Mouse (Mus musculus): Measurements from ENCODE around the gene Sema6b. TPM values are rescaled to one million over a fixed set of nuclear protein-coding genes. Genes with fewer than 3 reads are reported as not detected.
A peak's percentile ranks its signal among the peaks of the same experiment; 100 is the strongest.
"Not testable (repeated sequence)": the region's sequence is repeated elsewhere in the genome, so short reads cannot be mapped to it uniquely, and the experiment has no call there.

Gene Sema6b
- total RNA-seq, 2 experiments from 2014 or later = 13.3 to 14.9 TPM

DNA sequence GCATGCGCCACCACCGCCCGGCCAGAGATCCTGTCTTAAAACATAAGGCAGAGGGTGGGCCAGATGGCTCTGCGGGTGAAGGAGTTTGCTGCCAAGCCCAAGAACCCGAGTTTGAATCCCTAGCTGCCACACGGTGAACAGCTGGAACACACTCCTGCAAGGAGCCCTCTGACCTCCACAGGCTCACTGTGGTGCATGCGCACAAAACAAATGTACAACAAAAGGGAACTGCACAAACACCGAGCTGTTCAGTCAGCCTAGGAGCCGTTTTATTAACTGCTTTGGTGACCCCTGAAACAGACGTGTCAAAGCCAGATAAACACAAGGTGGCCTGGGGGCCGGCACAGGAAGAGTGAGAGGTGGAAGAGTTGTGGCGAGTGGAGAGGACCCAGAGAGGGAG, 20.7 kb downstream of the Sema6b start:
- no peak for DNase-seq

- peak; percentile 93 for DNase-seq
Observed at GRCm38 (mm10) chr17:56117251-56117710, 22.9 kb downstream of the Sema6b start, which contains the start of gene Plin5. Gene Plin5, minus strand, starts transcription at chr17:56117596.

- DNase-seq = peak; percentile 68
Observed at GRCm38 (mm10) chr17:56116193-56116592, 23.9 kb downstream of the Sema6b start.

- no peak for DNase-seq
Observed at GRCm38 (mm10) chr17:56112743-56113142, 27.4 kb downstream of the Sema6b start.

DNA sequence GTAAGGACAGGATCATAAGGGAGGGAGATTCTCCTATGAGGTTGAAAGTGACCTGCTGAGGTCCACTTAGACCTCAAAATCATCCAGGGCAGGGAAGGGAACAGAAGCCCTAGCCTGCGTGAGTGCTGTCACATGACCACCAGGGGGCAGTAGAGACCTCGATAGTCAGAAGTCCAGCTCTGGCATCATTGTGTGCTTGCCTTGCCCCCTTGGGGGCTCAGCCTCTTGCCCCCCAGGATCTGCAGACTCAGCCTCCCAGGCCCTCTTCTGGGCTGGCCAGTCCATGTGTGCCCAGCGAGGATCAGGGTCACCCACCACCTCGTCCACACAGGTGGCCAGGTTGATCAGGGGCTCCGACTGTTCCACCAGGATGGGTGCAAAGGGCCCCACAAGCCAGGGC, 28.3 kb downstream of the Sema6b start:
- DNase-seq = peak; percentile 78

DNA sequence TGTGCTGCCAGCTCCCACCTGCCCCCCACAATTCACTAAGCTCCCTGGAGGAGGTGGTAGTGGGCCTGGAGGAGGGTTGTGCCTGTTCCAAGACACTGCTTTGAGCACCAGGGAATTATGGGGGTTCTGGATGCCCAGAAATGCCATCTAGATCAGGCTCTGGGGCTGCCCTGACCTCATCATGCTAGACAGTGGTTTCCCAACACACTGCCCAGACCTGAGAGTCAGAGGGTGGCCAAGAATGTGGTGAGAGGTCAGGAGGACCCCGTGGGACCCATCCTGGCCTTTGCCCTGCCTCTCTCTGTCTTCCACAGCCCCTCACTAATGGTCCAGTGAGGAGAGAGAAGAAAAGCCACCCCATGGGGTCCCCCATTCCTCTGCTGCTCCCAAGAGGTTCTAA, 29.1 kb downstream of the Sema6b start:
- DNase-seq = peak; percentile 68

GRCm38 (mm10) chr17:56110571-56110970, 29.6 kb downstream of the Sema6b start:
- DNase-seq = peak; percentile 79

DNA sequence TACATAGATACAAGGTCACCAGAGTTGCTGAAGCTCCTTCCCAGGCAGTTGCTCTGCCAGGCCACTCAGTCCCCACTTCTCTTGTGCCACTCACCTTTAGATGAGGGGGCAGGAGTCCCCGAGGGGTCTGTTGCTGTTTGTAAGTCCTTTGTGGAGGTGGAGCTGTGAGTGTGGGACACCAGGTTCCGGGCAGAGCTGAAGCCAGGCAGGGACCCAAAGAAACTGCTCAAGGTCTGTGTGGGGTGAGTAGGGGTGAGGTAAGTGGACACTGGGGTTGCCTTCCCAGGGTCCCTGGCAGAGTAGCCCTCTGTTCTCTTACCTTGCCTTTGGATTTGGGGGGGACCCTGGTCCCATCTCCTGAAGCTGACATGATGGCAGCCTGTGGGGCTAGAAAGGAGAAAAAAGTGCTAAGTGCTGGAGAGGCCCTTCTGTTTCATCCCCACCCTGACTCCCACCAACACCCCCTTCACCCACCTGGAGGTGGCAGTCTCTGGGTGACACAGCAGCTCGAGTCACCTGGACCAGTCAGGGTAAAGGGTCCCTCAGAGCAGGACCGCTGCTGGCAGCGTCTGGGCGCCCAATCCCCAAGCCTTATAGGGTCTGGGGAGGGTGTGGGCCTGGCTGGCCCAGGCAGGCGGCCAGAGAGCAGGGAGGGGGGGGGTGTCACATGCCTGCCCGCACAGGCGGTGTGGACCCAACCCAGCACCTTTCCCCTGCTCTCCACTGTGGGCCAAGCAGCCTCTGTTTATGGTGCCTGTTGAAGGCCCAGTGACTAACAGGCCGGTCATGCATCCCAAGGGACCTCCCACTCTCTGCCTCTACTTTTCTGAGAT, 30.7 kb downstream of the Sema6b start, which contains the start of gene Plin4:
Gene Plin4, minus strand, starts transcription at position 585 of the 833 bp plus-strand sequence.
- peak; percentile 79 for DNase-seq

GRCm38 (mm10) chr17:56108334-56109044, 31.7 kb downstream of the Sema6b start:
- peak; percentile 86 for DNase-seq

GRCm38 (mm10) chr17:56107736-56108135, 32.4 kb downstream of the Sema6b start:
- DNase-seq = peak; percentile 32

DNA sequence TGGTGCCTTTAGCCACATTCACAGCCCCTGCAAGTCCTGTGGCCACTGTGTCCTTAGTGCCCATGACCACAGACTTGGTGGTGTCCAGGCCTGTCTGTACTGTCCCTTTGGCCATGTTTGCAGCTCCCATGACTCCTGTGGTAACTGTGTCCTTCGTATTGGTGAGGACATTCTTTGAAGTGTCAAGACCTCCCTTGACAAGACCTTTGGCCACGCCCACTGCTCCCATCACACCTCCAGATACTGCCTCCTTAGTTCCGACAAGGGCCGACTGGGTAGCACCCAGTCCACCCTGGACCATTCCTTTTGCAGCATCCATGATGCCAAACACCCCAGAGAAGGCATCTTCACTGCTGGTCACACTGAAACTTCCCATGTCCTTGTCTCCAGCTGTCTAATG, 33.2 kb downstream of the Sema6b start:
- peak; percentile 11 for DNase-seq

GRCm38 (mm10) chr17:56106436-56106835, 33.7 kb downstream of the Sema6b start:
- not testable (repeated sequence) for DNase-seq

DNA sequence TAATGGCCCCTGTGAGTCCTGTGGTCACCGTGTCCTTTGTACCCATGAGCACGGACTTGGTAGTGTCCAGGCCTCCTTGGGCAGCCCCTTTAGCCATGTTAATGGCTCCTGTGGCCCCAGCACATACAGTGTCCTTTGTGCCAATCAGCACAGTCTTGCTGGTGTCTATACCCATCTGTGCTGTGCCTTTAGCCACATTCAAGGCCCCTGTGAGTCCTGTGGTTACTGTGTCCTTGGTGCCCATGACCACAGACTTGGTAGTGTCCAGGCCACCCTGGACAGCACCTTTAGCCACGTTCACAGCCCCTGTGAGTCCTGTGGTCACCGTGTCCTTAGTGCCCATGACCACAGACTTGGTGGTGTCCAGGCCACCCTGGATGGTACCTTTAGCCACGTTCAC, 35.3 kb downstream of the Sema6b start:
- peak; percentile 5 for DNase-seq

DNA sequence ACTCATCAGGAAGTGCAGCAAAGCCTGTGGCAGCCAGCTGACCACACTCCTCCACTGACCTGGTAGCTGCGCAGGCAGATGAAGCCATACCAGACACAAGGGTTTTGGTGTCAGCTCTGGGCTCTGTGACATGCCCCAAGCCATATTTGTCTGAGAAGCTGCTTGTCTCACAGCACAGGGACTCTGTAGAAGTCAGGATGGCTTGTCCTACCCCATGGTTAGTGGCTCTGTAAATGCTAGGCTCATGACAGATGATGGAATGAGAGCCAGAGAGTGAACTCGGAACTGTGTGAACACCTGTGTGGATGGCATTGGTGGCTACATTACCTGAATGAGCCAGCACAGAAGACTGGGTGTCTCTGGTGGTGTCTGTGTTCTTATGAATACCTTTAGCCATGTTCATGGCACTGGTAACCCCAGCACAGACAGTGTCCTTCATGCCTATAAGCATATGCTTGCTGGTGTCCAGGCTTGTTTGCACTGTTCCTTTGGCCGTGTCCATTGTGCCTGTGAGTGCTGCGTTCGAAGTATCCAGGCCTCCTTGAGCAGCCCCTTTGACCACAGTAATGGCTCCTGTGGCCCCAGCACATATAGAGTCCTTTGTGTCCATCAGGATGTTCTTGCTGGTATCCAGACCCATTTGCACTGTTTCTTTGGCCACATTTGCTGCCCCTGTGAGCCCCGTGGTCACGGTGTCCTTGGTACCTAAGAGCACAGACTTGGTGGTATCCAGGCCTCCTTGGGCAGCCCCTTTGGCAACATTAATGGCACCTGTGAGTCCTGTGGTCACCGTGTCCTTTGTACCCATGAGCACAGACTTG, 36.5 kb downstream of the Sema6b start:
- peak; percentile 27 for DNase-seq

GRCm38 (mm10) chr17:56102927-56103326, 37.2 kb downstream of the Sema6b start:
- no peak for DNase-seq

DNA sequence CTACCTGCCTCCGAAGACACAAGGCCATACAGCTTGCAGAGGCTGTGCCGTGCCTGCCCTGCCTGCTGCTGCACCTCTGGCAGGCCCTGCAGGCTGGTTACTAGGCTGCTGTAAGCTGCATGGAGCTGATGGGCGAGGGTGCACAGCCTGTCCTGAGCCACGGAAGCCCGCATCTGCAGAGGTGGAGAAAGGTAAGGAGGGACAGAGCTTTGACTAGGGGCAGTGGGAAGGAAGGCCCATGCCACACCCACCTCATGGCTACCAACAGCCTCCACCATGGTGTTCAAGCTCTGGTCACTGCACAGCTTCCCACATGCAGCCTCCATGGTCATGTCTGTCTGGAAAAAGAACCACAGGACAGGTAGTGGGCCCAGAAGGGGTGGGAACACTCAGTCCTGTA, 38.0 kb downstream of the Sema6b start:
- DNase-seq = no peak

- DNase-seq = no peak
Observed at GRCm38 (mm10) chr17:56100811-56101210, 39.3 kb downstream of the Sema6b start.

DNA sequence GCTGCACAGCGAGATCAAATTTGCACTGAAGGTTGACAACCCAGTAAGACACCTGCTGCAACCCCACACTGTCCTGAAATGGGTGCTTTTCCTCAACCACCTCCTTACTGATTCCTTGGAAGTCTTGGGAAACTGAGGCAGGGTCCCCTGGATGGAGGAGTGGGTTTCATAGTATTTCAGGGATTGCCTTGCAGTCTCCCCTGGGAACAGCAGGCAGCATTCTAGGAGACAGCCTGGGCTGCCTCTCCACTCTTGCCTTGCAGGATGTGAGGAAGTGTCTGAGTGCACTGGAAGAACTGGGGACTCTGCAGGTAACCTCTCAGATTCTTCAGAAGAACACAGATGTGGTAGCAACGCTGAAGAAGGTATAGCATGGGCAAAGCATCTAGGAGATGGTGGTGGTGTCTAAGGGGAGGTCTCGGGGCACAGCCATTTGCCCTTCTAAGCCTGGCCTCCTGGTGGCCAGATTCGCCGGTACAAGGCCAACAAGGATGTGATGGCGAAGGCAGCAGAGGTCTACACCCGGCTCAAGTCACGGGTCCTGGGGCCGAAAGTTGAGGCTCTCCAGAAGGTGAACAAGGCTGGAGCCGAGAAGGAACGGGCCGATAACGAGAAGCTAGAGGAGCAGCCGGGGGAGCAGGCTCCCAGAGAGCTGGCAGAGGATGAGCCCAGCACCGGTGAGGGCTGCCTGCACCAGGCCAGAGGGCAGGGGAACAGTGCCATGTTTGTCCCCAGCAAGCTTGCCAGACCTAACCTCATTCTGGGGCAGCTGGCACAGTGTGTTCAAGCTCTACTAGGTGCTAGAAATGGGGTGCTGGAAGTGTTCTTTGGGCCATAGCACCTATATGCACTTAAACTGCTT, 41.2 kb downstream of the Sema6b start:
- peak; percentile 53 for DNase-seq

- DNase-seq = no peak
Observed at GRCm38 (mm10) chr17:56098180-56098579, 42.0 kb downstream of the Sema6b start.

DNA sequence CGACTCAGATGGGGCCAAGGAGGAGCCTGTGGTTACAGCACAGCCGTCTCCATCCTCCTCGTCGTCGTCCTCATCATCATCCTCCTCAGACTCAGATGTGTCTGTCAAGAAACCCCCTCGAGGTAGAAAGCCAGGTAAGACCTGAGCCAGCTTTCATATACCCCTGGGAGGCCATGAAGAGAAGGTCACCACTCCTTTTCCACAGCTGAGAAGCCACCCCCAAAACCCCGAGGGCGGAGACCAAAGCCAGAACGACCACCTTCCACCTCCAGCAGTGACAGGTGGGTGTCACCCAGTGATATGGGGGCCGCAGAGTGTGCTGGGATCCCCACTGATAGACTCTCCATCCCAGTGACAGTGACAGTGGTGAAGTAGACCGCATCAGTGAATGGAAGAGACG, 43.3 kb downstream of the Sema6b start:
- DNase-seq = no peak

DNA sequence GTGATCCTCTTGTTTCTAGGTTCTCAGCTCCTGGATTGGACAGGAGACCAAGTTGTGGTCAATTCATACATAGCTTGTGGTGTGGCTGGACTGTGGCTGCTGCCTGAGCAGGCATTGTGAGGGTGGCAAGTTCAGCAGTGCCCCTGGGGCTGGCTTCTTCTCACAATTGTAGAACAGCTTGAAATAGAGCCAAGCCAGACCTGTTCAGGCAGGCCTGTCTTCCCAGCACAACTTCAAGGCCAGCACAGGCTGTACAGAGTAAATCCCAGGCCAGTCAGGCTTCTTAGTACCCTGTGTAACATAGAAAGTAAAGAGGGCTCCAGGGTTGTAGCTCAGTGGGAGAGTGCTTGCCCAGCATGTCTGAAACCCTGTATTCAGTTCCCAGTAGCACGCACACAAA, 47.3 kb downstream of the Sema6b start:
- DNase-seq = no peak

All from adrenal gland, postnatal 10 days (tissue).